Mouse (Mus musculus) ES-E14 (cell line): ENCODE data around the gene Os9. TPM values are rescaled to one million over a fixed set of nuclear protein-coding genes. Genes with fewer than 3 reads are reported as not detected.

ENCODE experiments used
- DNase-seq: peaks from one replicate; pipeline ENCODE4 v3.0.0-alpha.2; 2013; ENCODE audit warnings: low read depth, low spot score
- H3K27ac ChIP-seq: 2 replicates; pipeline ENCODE4 v1.5.1; 2012; ENCODE audit warnings: low read depth, mild to moderate bottlenecking, low read length, moderate library complexity, mixed read lengths; ENCODE audit not compliant: poor library complexity, insufficient read depth, severe bottlenecking
- H3K36me3 ChIP-seq: 2 replicates; pipeline ENCODE4 v1.6.1; 2012; ENCODE audit warnings: mild to moderate bottlenecking, low read length, moderate library complexity, mixed read lengths; ENCODE audit not compliant: control insufficient read depth, poor library complexity, insufficient read depth, severe bottlenecking
- H3K4me1 ChIP-seq, 2 experiments: fragments of 150-350 bp in 1 of 2; sonication (generic) in 1 of 2; 2 replicates each; pipeline ENCODE4 v1.6.1; 2012; ENCODE audit warnings: low read length in 2 of 2, mild to moderate bottlenecking in 1 of 2, mixed read lengths in 1 of 2; ENCODE audit not compliant: control insufficient read depth in 2 of 2, insufficient read depth in 2 of 2, poor library complexity in 1 of 2
- H3K4me3 ChIP-seq, 2 experiments: fragments of 150-350 bp in 1 of 2; sonication (generic) in 1 of 2; 2 replicates each; pipeline ENCODE4 v1.5.1; 2012; ENCODE audit warnings: low read length in 2 of 2, low read depth in 1 of 2, mild to moderate bottlenecking in 1 of 2, mixed read lengths in 1 of 2; ENCODE audit not compliant: insufficient read depth in 1 of 2, poor library complexity in 1 of 2, severe bottlenecking in 1 of 2
- H3K9ac ChIP-seq: 2 replicates; pipeline ENCODE4 v1.6.1; 2012; ENCODE audit warnings: low read depth, mild to moderate bottlenecking, low read length, mixed read lengths; ENCODE audit not compliant: poor library complexity, insufficient read depth, severe bottlenecking
- H3K9me3 ChIP-seq: fragments of 150-350 bp; sonication (generic); 2 replicates; pipeline ENCODE4 v1.6.1; 2012; ENCODE audit warnings: low read depth, mild to moderate bottlenecking, low read length; ENCODE audit not compliant: control insufficient read depth, insufficient read depth
- CHD2 ChIP-seq: IDR thresholded peaks from 2 replicates; pipeline ENCODE4 v1.6.1; 2014; ENCODE audit warnings: mild to moderate bottlenecking, low read depth, low read length, inconsistent platforms
- HCFC1 ChIP-seq: IDR thresholded peaks from 2 replicates; pipeline ENCODE4 v1.6.1; 2012; ENCODE audit warnings: low read length, inconsistent platforms, borderline replicate concordance; ENCODE audit not compliant: insufficient read depth
- MAFK ChIP-seq: IDR thresholded peaks from 2 replicates; pipeline ENCODE4 v1.6.1; 2014; ENCODE audit warnings: mild to moderate bottlenecking, low read depth, low read length, inconsistent platforms; ENCODE audit not compliant: insufficient read depth
- ZC3H11A ChIP-seq: IDR thresholded peaks from 2 replicates; pipeline ENCODE4 v1.6.1; 2012; ENCODE audit warnings: low read depth, mild to moderate bottlenecking, inconsistent platforms, low read length, borderline replicate concordance
- ZNF384 ChIP-seq: IDR thresholded peaks from 2 replicates; pipeline ENCODE4 v1.6.1; 2012; ENCODE audit warnings: low read depth, low read length, inconsistent platforms
- in situ Hi-C, 2 experiments: fragments of 600-800 bp; cut with MboI; formaldehyde crosslinking; loops; one replicate each; pipeline ENCODE4 v1.15.1; 2025; ENCODE audit warnings: low sequenced_read_pairs in 2 of 2, inconsistent platforms in 1 of 2; ENCODE audit not compliant: unreplicated experiment in 2 of 2
- total RNA-seq: library from RNA; depleted of rRNA; stranded (reverse); fragments of 300-350 nt; gene quantifications from 2 replicates; pipeline ENCODE4 v1.2.3, GENCODE M21; 2012

Os9 gene
- total RNA-seq, 1 experiment = 29.4 TPM

GRCm38 (mm10) chr10:127150471-127150872 is 29.5 kb upstream of the Os9 start:
- peaks cover 0 to 2% of the 10 kb centered on the region in 2 experiments; a peak in 2 of 4 replicates for H3K4me1 ChIP-seq
- H3K4me3 ChIP-seq = no peak overlapping the region
- in situ Hi-C loops = no loop called here
- H3K9me3 ChIP-seq = no peaks in the 10 kb centered on the region
- no peak for DNase-seq
- H3K27ac ChIP-seq = no peak overlapping the region
- no peak overlapping the region for H3K9ac ChIP-seq
- no peaks in the 10 kb centered on the region for H3K36me3 ChIP-seq
- TF ChIP-seq ZNF384 = no peak
- TF ChIP-seq HCFC1 = no peak
- TF ChIP-seq ZC3H11A = no peak
- no peak for TF ChIP-seq CHD2
- no peak for TF ChIP-seq MAFK

GRCm38 (mm10) chr10:127147135-127147534 is 26.2 kb upstream of the Os9 start:
- in situ Hi-C loops = no loop called here
- H3K4me3 ChIP-seq = no peak overlapping the region
- H3K9ac ChIP-seq = no peak overlapping the region
- no peaks in the 10 kb centered on the region for H3K36me3 ChIP-seq
- TF ChIP-seq MAFK (no peak), ZNF384 (no peak), ZC3H11A (no peak), CHD2 (no peak), HCFC1 (no peak)
- no peak overlapping the region for H3K27ac ChIP-seq
- H3K4me1 ChIP-seq = peaks cover 0 to 2% of the 10 kb centered on the region in 2 experiments; a peak in 2 of 4 replicates
- no peaks in the 10 kb centered on the region for H3K9me3 ChIP-seq
- DNase-seq = no peak

- H3K4me1 ChIP-seq = peaks cover 3 to 11% of the 10 kb centered on the region in 2 experiments; a peak in 2 of 4 replicates
- H3K27ac ChIP-seq = no peak overlapping the region
- in situ Hi-C loops = no loop called here
These were observed 24.4 kb upstream of the Os9 start for GRCm38 (mm10) chr10:127145303-127145702.

GRCm38 (mm10) chr10:127144536-127144935 is 23.6 kb upstream of the Os9 start:
- TF ChIP-seq MAFK (no peak), ZC3H11A (no peak), CHD2 (no peak), HCFC1 (no peak), ZNF384 (no peak)
- Histone ChIP-seq H3K4me1 (peaks cover 3 to 11% of the 10 kb centered on the region in 2 experiments; a peak in 2 of 4 replicates), H3K4me3 (no peak overlapping the region), H3K9me3 (no peaks in the 10 kb centered on the region), H3K9ac (no peak overlapping the region), H3K36me3 (no peaks in the 10 kb centered on the region), H3K27ac (no peak overlapping the region)
- no peak for DNase-seq
- in situ Hi-C loops = no loop called here

More at GRCm38 (mm10) chr10:127145303-127145702, 24.4 kb upstream of the Os9 start:
- Histone ChIP-seq H3K9ac (no peak overlapping the region), H3K36me3 (no peaks in the 10 kb centered on the region), H3K9me3 (no peaks in the 10 kb centered on the region), H3K4me3 (no peak overlapping the region)
- DNase-seq = no peak
- TF ChIP-seq MAFK (no peak), HCFC1 (no peak), ZC3H11A (no peak), CHD2 (no peak), ZNF384 (no peak)

- Histone ChIP-seq H3K4me1 (peaks cover 3 to 11% of the 10 kb centered on the region in 2 experiments; a peak in 2 of 4 replicates), H3K4me3 (no peak overlapping the region), H3K9ac (no peak overlapping the region), H3K9me3 (no peaks in the 10 kb centered on the region), H3K27ac (no peak overlapping the region), H3K36me3 (no peaks in the 10 kb centered on the region)
- in situ Hi-C loops = no loop called here
- no peak for DNase-seq
- TF ChIP-seq ZC3H11A (no peak), ZNF384 (no peak), HCFC1 (no peak), MAFK (no peak), CHD2 (no peak)
These were observed 22.3 kb upstream of the Os9 start for GRCm38 (mm10) chr10:127143228-127143627.
